Comparison of ENCODE assay signal across 9 mouse cellular contexts in the genomic region with DNA sequence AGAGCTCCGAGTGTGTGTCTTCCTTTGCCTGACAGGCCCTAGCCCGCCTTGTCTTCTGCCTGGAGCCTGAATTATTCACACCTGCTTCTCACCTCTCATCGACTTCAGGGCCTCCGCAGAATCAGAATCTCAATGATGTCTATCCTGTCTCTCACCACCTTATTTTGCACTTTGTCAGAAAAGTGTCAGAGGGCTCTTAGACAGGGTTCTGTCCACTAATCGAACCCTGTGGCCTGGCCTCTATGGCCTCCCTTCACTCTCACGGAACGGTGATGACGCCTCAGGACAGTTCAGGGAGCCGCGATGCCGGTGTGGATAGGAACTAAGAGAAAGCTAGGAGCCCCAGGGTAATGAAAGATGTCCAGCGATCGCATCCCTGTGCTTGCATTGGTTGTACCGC. TPM values are rescaled to one million over a fixed set of nuclear protein-coding genes. Genes with fewer than 3 reads are reported as not detected.
A peak's percentile ranks its signal among the peaks of the same experiment; 100 is the strongest.
DNase-seq lines count a peak whose midpoint lies in the region; ATAC-seq and TF ChIP-seq lines count a peak whose summit lies in the region.
"Had no signal": no experiment of that assay in that cellular context is flagged by ENCODE, and none has a peak within 500 bp of the region (broad histone marks: within the 10 kb centered on the region; RNA-seq: fewer than 3 reads in every experiment).

A gene (plus strand): TSS at position 301 of the 400 bp plus-strand sequence.

- 0 out of 2 replicates have a peak, but pooled peaks have one; percentile 2 for ATAC-seq in embryonic facial prominence, embryonic 11.5 days (replicated peaks; ENCODE audit: insufficient number of reproducible peaks, low FRiP score, low TSS enrichment, low read depth)
- ATAC-seq in hindbrain, embryonic 14.5 days (ENCODE audit: low FRiP score): no peak
- ATAC-seq in liver, embryonic 16.5 days (ENCODE audit: low read depth): no peak
- ATAC-seq: Patski had no signal

- TF ChIP-seq POLR2A in kidney, adult 2 months (IDR thresholded peaks at IDR 0.05; ENCODE audit: low read depth, low read length): no peak

- peak within 1 kb of the TSS; percentile 54 for H3K9ac ChIP-seq in embryonic facial prominence, embryonic 11.5 days (replicated peaks; ENCODE audit: low read length)
- peak within 1 kb of the TSS; percentile 71 for H3K9ac ChIP-seq in hindbrain, embryonic 14.5 days
- no peak within 1 kb of the TSS for H3K9ac ChIP-seq in liver, embryonic 16.5 days (ENCODE audit: low read depth, low read length)

- H3K9me3 ChIP-seq in embryonic facial prominence, embryonic 11.5 days (replicated peaks; ENCODE audit: control insufficient read depth, low read length): no peaks in the 10 kb centered on the region
- H3K9me3 ChIP-seq in hindbrain, embryonic 14.5 days (ENCODE audit: control insufficient read depth, low read length): no peaks in the 10 kb centered on the region
- no peaks in the 10 kb centered on the region for H3K9me3 ChIP-seq in liver, embryonic 16.5 days (replicated peaks; ENCODE audit: control insufficient read depth, low read length)

- 10% methylated on average over 14 of the region's 14 CpGs for WGBS in kidney, adult 2 months
- WGBS in embryonic facial prominence, embryonic 11.5 days: 5% methylated on average over 14 of the region's 14 CpGs
- 5% methylated on average over 14 of the region's 14 CpGs for WGBS in hindbrain, embryonic 14.5 days
- WGBS in liver, embryonic 16.5 days (ENCODE audit: insufficient replicate concordance): 6% methylated on average over 14 of the region's 14 CpGs

- DNase-seq in kidney, adult 2 months: no peak
- no peak for DNase-seq in kidney, adult 9 months
- DNase-seq in embryonic facial prominence, embryonic 11.5 days (ENCODE audit: low spot score): no peak
- no peak for DNase-seq in hindbrain, embryonic 14.5 days (ENCODE audit: low spot score)
- no peak for DNase-seq in urinary bladder, adult 18-20 months (ENCODE audit: low spot score in 2 of 2)
- no peak for DNase-seq in kidney, adult 18-20 months
- DNase-seq in right cerebral cortex, postnatal 10 days (ENCODE audit: low spot score in 2 of 2): no peak

- peaks cover 4% of the 10 kb centered on the region for H3K27me3 ChIP-seq in kidney, adult 2 months (replicated peaks; ENCODE audit: control insufficient read depth, insufficient read depth, low read length)
- peaks cover 22% of the 10 kb centered on the region for H3K27me3 ChIP-seq in embryonic facial prominence, embryonic 11.5 days (ENCODE audit: control insufficient read depth, insufficient read depth, low read length)
- H3K27me3 ChIP-seq in hindbrain, embryonic 14.5 days (ENCODE audit: control insufficient read depth, insufficient read depth, low read length): peaks cover 15% of the 10 kb centered on the region
- H3K27me3 ChIP-seq in liver, embryonic 16.5 days (ENCODE audit: control insufficient read depth, insufficient read depth, low read depth, low read length): peaks cover 61% of the 10 kb centered on the region

- TF ChIP-seq CTCF in kidney, adult 2 months (conservative IDR thresholded peaks at IDR 0.05; ENCODE audit: insufficient read depth, insufficient read length, low read depth, low read length): no peak

- peak within 1 kb of the TSS; percentile 97 for H3K4me2 ChIP-seq in embryonic facial prominence, embryonic 11.5 days (ENCODE audit: low read depth, low read length)
- peak within 1 kb of the TSS; percentile 97 for H3K4me2 ChIP-seq in hindbrain, embryonic 14.5 days (replicated peaks)
- H3K4me2 ChIP-seq in liver, embryonic 16.5 days (ENCODE audit: low read depth, low read length): peak within 1 kb of the TSS; percentile 45

- H3K27ac ChIP-seq in kidney, adult 2 months (ENCODE audit: insufficient read depth, low read depth, low read length): no peak within 1 kb of the TSS
- H3K27ac ChIP-seq in embryonic facial prominence, embryonic 11.5 days (replicated peaks; ENCODE audit: low read depth, low read length): peak within 1 kb of the TSS; percentile 38; the same call in 1 of the 2 replicates
- H3K27ac ChIP-seq in hindbrain, embryonic 14.5 days: peak within 1 kb of the TSS; percentile 86
- H3K27ac ChIP-seq in liver, embryonic 16.5 days (ENCODE audit: low read length): no peak within 1 kb of the TSS

- H3K4me3 ChIP-seq in kidney, adult 2 months (ENCODE audit: insufficient read depth, low read depth, low read length): peak within 1 kb of the TSS; percentile 48; the same call in 1 of the 2 replicates
- peak within 1 kb of the TSS; percentile 61 for H3K4me3 ChIP-seq in embryonic facial prominence, embryonic 11.5 days (ENCODE audit: low read depth, low read length)
- peak within 1 kb of the TSS; percentile 83 for H3K4me3 ChIP-seq in hindbrain, embryonic 14.5 days (replicated peaks; ENCODE audit: low read length)
- peak within 1 kb of the TSS; percentile 36 for H3K4me3 ChIP-seq in liver, embryonic 16.5 days (ENCODE audit: low read depth, low read length)

- H3K4me1 ChIP-seq in kidney, adult 2 months (ENCODE audit: control insufficient read depth, insufficient read depth, low read length): no peaks in the 10 kb centered on the region
- no peaks in the 10 kb centered on the region for H3K4me1 ChIP-seq in embryonic facial prominence, embryonic 11.5 days (ENCODE audit: control insufficient read depth, insufficient read depth, low read length)
- H3K4me1 ChIP-seq in hindbrain, embryonic 14.5 days (replicated peaks; ENCODE audit: control insufficient read depth, insufficient read depth, low read length): peaks cover 32% of the 10 kb centered on the region
- no peaks in the 10 kb centered on the region for H3K4me1 ChIP-seq in liver, embryonic 16.5 days (ENCODE audit: control insufficient read depth, low read depth, low read length)

- no peaks in the 10 kb centered on the region for H3K36me3 ChIP-seq in kidney, adult 2 months (ENCODE audit: control insufficient read depth, insufficient read depth, low read length)
- H3K36me3 ChIP-seq in embryonic facial prominence, embryonic 11.5 days (replicated peaks; ENCODE audit: control insufficient read depth, insufficient read depth, low read depth, low read length): no peaks in the 10 kb centered on the region
- H3K36me3 ChIP-seq in hindbrain, embryonic 14.5 days (replicated peaks; ENCODE audit: control insufficient read depth, insufficient read depth): no peaks in the 10 kb centered on the region
- H3K36me3 ChIP-seq in liver, embryonic 16.5 days (ENCODE audit: control insufficient read depth, insufficient read depth): no peaks in the 10 kb centered on the region

RNA-seq across cellular contexts. Expression of the gene that starts here (rescaled TPM):
- polyA plus RNA-seq in kidney, adult 2 months (2012; rRNA removed): 0.72 and 0.81 TPM in 2 replicates
- polyA plus RNA-seq in embryonic facial prominence, embryonic 11.5 days (2014; fragmentation: Nextera tagmentation; extraction: Ambion mirVana): 6.9 and 7.0 TPM in 2 replicates
- polyA plus RNA-seq in hindbrain, embryonic 14.5 days (2014; fragmentation: Nextera tagmentation; extraction: Ambion mirVana): 20.2 and 21.2 TPM in 2 replicates
- polyA plus RNA-seq in liver, embryonic 16.5 days (2015; fragmentation: Nextera tagmentation; extraction: Ambion mirVana): 0.15 and 0.53 TPM in 2 replicates

Comparison
In these comparisons a context has a peak if more than half of its experiments do, and no peak if none do; other contexts are left out.
1. H3K27ac ChIP-seq: peak in embryonic facial prominence, embryonic 11.5 days (single experiment) and hindbrain, embryonic 14.5 days (single experiment); none in kidney, adult 2 months (single experiment) and liver, embryonic 16.5 days (single experiment).
2. H3K4me2 ChIP-seq: peak in every context shown above with its lines; median percentile 97 in embryonic facial prominence, embryonic 11.5 days; 97 in hindbrain, embryonic 14.5 days; 45 in liver, embryonic 16.5 days.
3. Peak in every context shown above with its lines, with median percentiles within 50 percentile points of each other: H3K4me3 ChIP-seq.